Mouse (Mus musculus) lung, adult 18-20 months (tissue): ENCODE measurements around the gene Hectd1.

Experiments
- DNase-seq, 2 experiments: peaks; one replicate each; pipeline ENCODE4 v3.0.0; 2022; ENCODE audit warnings: mixed read lengths in 2 of 2

Hectd1 gene

GRCm38 (mm10) chr12:51701723-51702122, 127.6 kb downstream of the Hectd1 start:
- no peak for DNase-seq

- no peak for DNase-seq
Measured at GRCm38 (mm10) chr12:51699623-51700393, 129.5 kb downstream of the Hectd1 start.

GRCm38 (mm10) chr12:51696157-51696556, 133.2 kb downstream of the Hectd1 start:
- DNase-seq, result no peak

GRCm38 (mm10) chr12:51694966-51695365, 134.4 kb downstream of the Hectd1 start:
- DNase-seq, result no peak

GRCm38 (mm10) chr12:51694096-51694495, 135.2 kb downstream of the Hectd1 start:
- no peak for DNase-seq
